Mouse (Mus musculus): ENCODE results near the gene Kcmf1.
"Not testable (repeated sequence)": the region's sequence is repeated elsewhere in the genome, so short reads cannot be mapped to it uniquely, and the experiment has no call there.

The Kcmf1 gene

DNA sequence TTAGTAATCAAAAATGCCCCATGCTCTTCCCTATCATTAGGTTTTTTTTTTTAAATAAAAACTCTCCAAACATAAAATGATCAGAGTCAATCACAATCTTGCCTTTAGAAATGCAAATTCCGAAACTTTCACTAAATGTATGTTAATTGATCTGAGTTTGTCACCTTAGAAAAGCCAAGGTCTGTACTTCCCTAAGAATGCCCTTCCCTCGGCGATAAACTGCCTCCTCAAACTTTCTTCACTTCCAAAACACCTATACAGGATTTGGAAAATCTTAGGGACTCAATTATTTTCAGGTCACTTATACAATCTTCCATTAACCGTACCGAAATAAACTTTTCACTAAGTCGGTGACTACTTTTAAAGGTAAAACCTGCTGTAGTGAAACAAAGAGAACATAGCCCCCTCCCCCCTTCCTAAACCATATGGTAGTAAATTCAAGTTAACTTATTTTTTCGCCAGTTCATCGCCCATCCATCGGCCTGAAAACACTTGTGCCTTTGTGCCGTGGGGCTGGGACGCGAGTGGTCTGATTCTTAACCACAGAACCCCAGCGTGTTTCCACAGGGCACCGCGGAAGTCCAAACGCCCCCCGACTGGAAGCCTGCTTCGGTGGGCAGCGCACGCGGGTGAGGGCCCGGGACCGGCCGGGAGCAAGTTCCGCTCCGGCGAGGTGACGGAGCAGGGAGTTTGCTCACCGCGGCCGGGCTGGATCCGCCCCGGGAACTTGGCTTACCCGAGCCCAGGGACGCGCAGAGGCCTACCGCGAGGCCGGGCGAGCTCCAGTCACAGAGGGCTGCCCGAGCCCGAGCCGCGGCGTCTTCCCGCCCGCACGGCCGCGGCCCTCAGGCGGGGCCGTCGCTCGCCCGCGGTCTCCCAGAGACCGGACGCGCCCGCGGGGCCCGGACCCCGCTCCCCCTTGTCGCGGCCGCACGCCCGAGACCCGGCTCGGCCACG, 1.3 kb downstream of the Kcmf1 start:
- DNase-seq, result peak; percentile 65 to 69

GRCm38 (mm10) chr6:72895000-72895399, 4.8 kb downstream of the Kcmf1 start:
- DNase-seq, result no peak

- DNase-seq, result no peak
Measured at GRCm38 (mm10) chr6:72891238-72891637, 8.5 kb downstream of the Kcmf1 start.

- no peak for DNase-seq
Measured at GRCm38 (mm10) chr6:72888655-72889054, 11.1 kb downstream of the Kcmf1 start.

DNA sequence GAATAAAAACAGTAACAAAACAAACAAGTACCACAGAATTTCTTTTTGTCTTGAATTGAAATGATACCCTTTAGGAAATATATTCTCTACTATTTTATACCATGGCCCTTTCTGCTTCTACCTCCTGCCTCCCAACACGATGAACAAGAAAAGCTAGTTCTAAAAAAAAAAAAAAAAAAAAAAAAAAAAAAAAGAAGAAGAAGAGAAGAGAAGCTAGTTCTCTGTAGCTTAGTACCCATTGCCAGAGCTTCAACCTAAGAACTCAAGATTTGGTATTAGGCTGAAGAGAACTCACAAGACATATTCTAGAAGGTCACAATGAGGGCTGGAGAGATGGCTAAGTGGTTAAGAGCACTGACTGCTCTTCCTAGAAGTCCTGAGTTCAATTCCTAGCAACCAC, 14.5 kb downstream of the Kcmf1 start:
- no peak for DNase-seq

GRCm38 (mm10) chr6:72884767-72885166, 15.0 kb downstream of the Kcmf1 start:
- DNase-seq, result no peak

DNA sequence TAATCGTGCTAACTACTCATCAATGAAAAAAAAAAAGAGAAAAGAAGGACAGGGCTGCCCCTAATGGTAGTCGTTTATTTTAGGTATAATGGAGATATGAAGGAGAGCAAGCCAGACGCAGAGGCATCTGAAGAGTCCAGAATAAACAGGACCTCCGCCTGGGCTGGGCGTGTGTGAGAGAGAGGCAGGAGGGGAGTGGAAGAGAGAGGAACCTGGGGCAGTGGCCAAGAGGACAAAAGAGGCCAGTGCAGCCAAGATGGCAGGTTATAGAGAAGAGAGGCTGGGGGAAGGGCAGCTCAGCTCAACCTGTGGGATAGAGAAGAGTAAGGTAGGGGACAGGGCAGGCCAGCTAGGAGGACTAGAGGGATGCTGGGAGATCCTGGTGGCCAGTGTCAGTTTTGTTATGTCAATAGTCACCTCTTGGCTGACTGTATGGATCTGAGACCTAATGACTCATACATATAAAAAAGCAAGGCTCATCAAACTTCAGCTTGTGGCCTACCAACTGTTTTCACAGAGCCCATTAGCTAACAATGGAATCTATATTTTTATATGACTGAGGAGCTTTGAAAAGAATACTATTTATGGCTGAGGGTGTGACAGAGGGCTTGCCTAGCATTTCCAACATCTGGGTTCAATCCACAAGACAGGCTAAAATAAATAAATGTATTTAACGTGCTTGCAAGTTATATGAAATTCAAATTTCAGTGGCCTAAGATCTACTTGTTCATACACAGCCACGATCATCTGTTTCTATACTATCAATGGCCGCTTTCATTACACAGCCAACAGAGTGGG, 16.9 kb downstream of the Kcmf1 start:
- DNase-seq, result no peak

GRCm38 (mm10) chr6:72882222-72882621, 17.6 kb downstream of the Kcmf1 start:
- DNase-seq, result no peak

DNA sequence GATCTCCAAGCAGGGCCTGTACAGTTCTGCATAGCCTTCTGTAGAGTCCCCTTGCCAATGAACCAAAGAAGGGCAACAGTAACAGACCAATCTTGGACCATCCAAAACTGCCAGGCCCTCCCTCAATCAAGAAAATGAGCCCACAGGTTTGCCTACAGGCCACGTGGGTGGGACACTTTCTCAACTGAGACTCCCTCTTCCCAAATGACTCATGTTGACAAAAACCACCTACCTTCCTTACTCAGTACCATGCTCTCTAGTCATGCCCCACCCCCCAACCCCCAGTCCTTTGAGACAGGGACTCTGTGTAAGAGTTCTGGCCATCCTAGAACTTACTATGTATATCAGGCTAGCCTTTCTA, 18.2 kb downstream of the Kcmf1 start:
- DNase-seq, result no peak

DNA sequence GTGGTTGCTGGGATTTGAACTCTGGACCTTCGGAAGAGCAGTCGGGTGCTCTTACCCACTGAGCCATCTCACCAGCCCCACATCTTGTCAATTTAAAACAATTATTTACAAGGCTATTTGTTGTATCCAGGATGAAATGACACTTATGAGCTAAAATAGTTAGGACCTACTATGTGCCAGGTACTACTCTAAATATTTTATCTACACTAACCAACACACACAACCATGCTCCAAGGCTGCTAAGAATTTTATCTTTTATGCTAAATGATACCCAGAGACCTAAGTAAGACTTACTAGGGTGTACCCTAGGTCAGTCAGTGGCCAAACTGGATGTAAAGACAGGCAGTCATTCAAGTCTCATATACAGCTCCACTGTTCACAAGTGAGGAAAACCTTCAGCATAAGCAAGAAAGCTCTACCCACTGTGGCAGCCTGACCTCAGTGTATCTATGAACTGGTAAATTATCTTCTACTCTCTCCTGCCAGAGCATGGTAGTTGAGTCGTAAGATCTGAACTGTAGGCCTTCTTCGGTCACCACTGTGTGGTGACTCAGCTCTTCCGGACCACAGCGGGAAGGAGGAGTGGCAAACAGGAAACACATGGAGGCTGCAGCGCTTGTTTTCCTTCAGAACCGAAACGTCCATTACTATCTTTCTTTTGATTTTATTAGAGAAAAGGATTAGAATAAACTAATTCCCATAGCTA, 18.7 kb downstream of the Kcmf1 start:
- DNase-seq, result no peak

DNA sequence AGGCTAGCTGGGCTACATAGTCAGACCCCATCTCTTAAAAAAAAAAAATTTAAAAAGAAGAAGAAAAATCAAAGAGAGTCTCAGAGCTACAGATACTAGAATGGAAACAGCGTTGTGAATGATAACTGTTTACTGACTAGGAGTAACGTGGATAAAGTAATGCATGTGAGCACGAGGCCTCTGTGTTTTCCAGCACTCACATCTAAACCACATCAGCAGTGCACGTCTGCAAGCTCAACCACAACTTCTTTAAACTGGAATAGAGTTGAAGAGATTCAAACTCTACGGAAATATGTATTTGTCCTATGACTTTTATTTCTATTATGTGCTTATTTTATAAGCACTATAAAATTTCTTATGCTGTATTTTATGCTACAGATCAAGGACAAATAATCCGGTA, 23.1 kb downstream of the Kcmf1 start:
- no peak for DNase-seq

- no peak for DNase-seq
Measured at GRCm38 (mm10) chr6:72873338-72873737, 26.4 kb downstream of the Kcmf1 start.

- DNase-seq, result no peak
Measured at GRCm38 (mm10) chr6:72872276-72872675, 27.5 kb downstream of the Kcmf1 start.

GRCm38 (mm10) chr6:72869601-72870000, 30.2 kb downstream of the Kcmf1 start:
- no peak for DNase-seq

- DNase-seq, result no peak
Measured at GRCm38 (mm10) chr6:72868688-72869087, 31.1 kb downstream of the Kcmf1 start.

- no peak for DNase-seq
Measured at GRCm38 (mm10) chr6:72867746-72868145, 32.0 kb downstream of the Kcmf1 start.

DNA sequence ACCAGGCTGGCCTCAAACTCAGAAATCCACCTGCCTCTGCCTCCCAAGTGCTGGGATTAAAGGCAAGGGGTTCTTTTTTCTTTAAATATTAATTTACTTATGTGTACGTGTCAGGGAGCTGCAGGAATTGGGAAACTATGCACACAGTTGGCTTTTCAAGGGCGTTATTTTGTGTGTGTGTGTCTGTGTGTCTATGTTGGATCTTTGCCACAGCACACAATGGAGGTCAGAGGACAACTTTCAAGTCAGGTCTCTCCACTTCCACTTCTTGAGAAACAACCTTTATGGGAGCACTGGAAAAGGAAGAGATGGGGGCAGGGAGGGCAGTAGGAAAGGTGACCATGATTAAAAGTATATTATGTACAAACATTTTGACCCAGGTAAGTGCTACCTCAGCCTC, 33.5 kb downstream of the Kcmf1 start:
- no peak for DNase-seq

- DNase-seq, result not testable (repeated sequence)
Measured at GRCm38 (mm10) chr6:72862686-72863085, 37.1 kb downstream of the Kcmf1 start.

DNA sequence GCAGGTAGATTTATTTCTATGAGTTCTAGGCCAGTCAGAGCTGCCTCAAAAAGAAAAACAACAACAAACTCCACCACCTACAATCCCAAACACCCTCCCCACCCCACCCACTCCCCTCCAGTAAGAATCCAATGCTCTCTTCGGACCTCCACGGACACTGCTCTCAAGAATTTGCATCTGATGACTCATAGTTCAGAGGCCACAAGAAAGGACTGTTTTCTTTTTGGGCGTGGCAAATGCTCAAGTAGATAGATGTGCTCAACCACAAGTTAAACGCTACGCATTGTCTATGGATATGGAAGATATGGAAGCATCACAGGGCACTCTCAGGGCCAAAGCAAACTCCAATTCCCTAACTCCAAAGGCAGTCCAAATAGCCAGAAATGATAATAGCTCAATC, 45.5 kb downstream of the Kcmf1 start:
- no peak for DNase-seq

- no peak for DNase-seq
Measured at GRCm38 (mm10) chr6:72852180-72852579, 47.6 kb downstream of the Kcmf1 start.

DNA sequence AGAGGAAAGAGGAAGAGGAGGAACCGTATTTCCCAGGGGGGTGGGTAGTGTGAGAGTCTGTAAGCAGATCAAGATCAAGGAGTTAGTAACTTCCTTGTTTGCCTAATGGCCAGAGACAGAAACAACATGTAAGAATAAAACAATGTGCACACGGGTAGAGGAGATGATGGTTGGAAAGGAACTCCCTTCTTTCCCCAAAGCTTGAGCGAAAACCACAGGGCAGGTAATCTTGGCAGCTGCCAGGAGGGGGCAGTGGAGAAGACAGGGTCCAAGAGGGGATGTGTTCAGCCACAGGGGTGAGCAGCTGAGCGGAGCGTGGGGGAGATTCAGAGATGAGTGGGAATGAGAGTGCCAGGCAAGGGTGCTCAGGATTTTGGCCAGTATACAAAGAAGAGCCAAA, 48.1 kb downstream of the Kcmf1 start:
- DNase-seq, result peak; percentile 56 to 62

GRCm38 (mm10) chr6:72841986-72842502, 57.7 kb downstream of the Kcmf1 start:
- DNase-seq, result no peak

Data from thymus, postnatal 36 days (tissue).